Mouse (Mus musculus) induced T-regulatory cell, adult 2 months (primary cell): ENCODE results near the gene Map1lc3a.

Source experiments
- DNase-seq: peaks from one replicate; pipeline ENCODE4 v3.0.0-alpha.2; 2012; ENCODE audit warnings: low read depth

Map1lc3a gene

GRCm38 (mm10) chr2:155287456-155288250, 11.6 kb downstream of the Map1lc3a start:
- DNase-seq = no peak

- no peak for DNase-seq
Measured at GRCm38 (mm10) chr2:155290066-155290465, 14.0 kb downstream of the Map1lc3a start.

- no peak for DNase-seq
Measured at GRCm38 (mm10) chr2:155293382-155293781, 17.3 kb downstream of the Map1lc3a start.

- no peak for DNase-seq
Measured at GRCm38 (mm10) chr2:155293946-155294345, 17.8 kb downstream of the Map1lc3a start.

GRCm38 (mm10) chr2:155295453-155295852, 19.4 kb downstream of the Map1lc3a start:
- no peak for DNase-seq

- DNase-seq = no peak
Measured at GRCm38 (mm10) chr2:155299563-155299962, 23.5 kb downstream of the Map1lc3a start.

GRCm38 (mm10) chr2:155308936-155309592, 33.0 kb downstream of the Map1lc3a start:
- peak; percentile 14 for DNase-seq

- DNase-seq = no peak
Measured at GRCm38 (mm10) chr2:155313671-155314070, 37.6 kb downstream of the Map1lc3a start.

GRCm38 (mm10) chr2:155318618-155319017, 42.5 kb downstream of the Map1lc3a start:
- DNase-seq = peak; percentile 18

GRCm38 (mm10) chr2:155320596-155320995, 44.5 kb downstream of the Map1lc3a start:
- no peak for DNase-seq

- no peak for DNase-seq
Measured at GRCm38 (mm10) chr2:155326001-155326400, 49.9 kb downstream of the Map1lc3a start.
